Mouse (Mus musculus) C2C12 (cell line): ENCODE data around the gene Slc11a2. TPM values are rescaled to one million over a fixed set of nuclear protein-coding genes. Genes with fewer than 3 reads are reported as not detected.
A peak's percentile ranks its signal among the peaks of the same experiment; 100 is the strongest.
"Not testable (repeated sequence)": the region's sequence is repeated elsewhere in the genome, so short reads cannot be mapped to it uniquely, and the experiment has no call there.

Experiments
- H3K27me3 ChIP-seq: one replicate; pipeline ENCODE4 v1.6.1; 2011; ENCODE audit not compliant: control insufficient read depth, insufficient read depth, insufficient read length
- H3K36me3 ChIP-seq: one replicate; pipeline ENCODE4 v1.6.1; 2011; ENCODE audit not compliant: control insufficient read depth, insufficient read depth
- H3K4me3 ChIP-seq: one replicate; pipeline ENCODE4 v1.5.1; 2011; ENCODE audit warnings: mild to moderate bottlenecking, control low read depth; ENCODE audit not compliant: poor library complexity, insufficient read depth, severe bottlenecking
- H3K79me2 ChIP-seq: one replicate; pipeline ENCODE4 v1.6.1; 2011; ENCODE audit not compliant: control insufficient read depth, insufficient read depth
- H3K79me3 ChIP-seq: one replicate; pipeline ENCODE4 v1.6.1; 2011; ENCODE audit warnings: low read depth, control low read depth
- H3ac ChIP-seq: one replicate; pipeline ENCODE3; 2011; ENCODE audit warnings: low read depth; ENCODE audit not compliant: control insufficient read depth, insufficient read length
- CEBPB ChIP-seq: IDR thresholded peaks from one replicate; pipeline ENCODE4 v1.6.1; 2011; ENCODE audit warnings: low read depth, mild to moderate bottlenecking, control low read depth, moderate library complexity
- CTCF ChIP-seq: IDR thresholded peaks from one replicate; pipeline ENCODE4 v1.5.1; 2011; ENCODE audit not compliant: control insufficient read depth, insufficient read depth, insufficient read length
- FOSL1 ChIP-seq: IDR thresholded peaks from one replicate; pipeline ENCODE4 v1.8.0; 2011; ENCODE audit warnings: mild to moderate bottlenecking, low read length; ENCODE audit not compliant: poor library complexity, insufficient read depth, severe bottlenecking
- MAX ChIP-seq: IDR thresholded peaks from one replicate; pipeline ENCODE4 v1.6.1; 2011; ENCODE audit warnings: mild to moderate bottlenecking, control low read depth
- MYOD1 ChIP-seq: IDR thresholded peaks from one replicate; pipeline ENCODE4 v1.6.1; 2011; ENCODE audit warnings: low read depth; ENCODE audit not compliant: control insufficient read depth, insufficient read length
- MYOG ChIP-seq: IDR thresholded peaks from one replicate; pipeline ENCODE4 v1.6.1; 2011; ENCODE audit not compliant: control insufficient read depth, insufficient read length; ENCODE audit errors: extremely low read depth
- USF1 ChIP-seq: IDR thresholded peaks from one replicate; pipeline ENCODE4 v1.6.1; 2011; ENCODE audit warnings: low read depth, mild to moderate bottlenecking, control low read depth, moderate library complexity
- polyA plus RNA-seq: library from polyadenylated mRNA; unstranded; fragments of >200 nt; fragmentation: generic; extraction: Trizol; gene quantifications from one replicate; pipeline ENCODE4 v1.2.1, GENCODE M21; 2012; ENCODE audit warnings: missing spikeins

Slc11a2 gene
- polyA plus RNA-seq, 1 experiment: 34.3 TPM

DNA sequence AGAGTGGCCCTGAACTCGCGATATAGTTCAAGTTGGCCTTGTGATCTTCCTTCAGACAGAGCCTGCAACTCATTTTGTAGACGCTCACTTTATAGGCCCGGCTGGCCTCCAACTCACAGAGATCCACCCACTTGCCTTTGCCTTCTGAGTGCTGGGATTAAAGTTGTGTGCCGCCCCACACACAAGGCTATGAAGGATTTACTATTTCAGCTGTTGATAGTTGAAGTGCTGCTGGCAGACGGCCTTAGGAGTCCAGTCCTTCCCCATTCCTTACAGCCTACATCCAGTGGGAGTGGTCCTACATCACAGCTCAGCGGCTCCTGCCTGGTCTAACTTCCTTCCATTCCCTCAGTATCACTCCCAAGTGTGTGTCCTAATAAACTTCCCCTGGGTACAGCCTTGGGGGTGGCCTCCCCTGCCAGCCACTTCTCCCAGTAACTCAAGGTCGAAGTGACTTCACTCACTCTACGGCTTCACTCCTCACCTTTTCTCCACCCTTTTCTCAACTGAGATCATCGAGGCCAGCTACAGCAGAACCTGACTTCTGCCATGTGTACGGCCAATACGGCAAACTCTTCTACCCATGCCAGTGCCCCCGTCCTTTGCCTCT lies 3.5 kb upstream of the Slc11a2 start:
- TF ChIP-seq USF1 (no peak), MYOG (no peak), MYOD1 (no peak), CTCF (no peak), CEBPB (no peak)
- no peak overlapping the region for H3K4me3 ChIP-seq
- H3K36me3 ChIP-seq: no peaks in the 10 kb centered on the region
- no peaks in the 10 kb centered on the region for H3K79me2 ChIP-seq
- no peaks in the 10 kb centered on the region for H3K27me3 ChIP-seq
- H3K79me3 ChIP-seq: no peaks in the 10 kb centered on the region
- no peak overlapping the region for H3ac ChIP-seq

GRCm38 (mm10) chr15:100423916-100424315 lies 956 bp downstream of the Slc11a2 start:
- no peak overlapping the region for H3K4me3 ChIP-seq
- no peaks in the 10 kb centered on the region for H3K27me3 ChIP-seq
- H3K36me3 ChIP-seq: no peaks in the 10 kb centered on the region
- peaks cover 38% of the 10 kb centered on the region for H3K79me2 ChIP-seq
- no peak for TF ChIP-seq MYOD1
- no peak for TF ChIP-seq CEBPB
- TF ChIP-seq MYOG: no peak
- TF ChIP-seq CTCF: no peak
- TF ChIP-seq USF1: no peak
- H3ac ChIP-seq: peak overlapping the region; percentile 10
- H3K79me3 ChIP-seq: peaks cover 27% of the 10 kb centered on the region

DNA sequence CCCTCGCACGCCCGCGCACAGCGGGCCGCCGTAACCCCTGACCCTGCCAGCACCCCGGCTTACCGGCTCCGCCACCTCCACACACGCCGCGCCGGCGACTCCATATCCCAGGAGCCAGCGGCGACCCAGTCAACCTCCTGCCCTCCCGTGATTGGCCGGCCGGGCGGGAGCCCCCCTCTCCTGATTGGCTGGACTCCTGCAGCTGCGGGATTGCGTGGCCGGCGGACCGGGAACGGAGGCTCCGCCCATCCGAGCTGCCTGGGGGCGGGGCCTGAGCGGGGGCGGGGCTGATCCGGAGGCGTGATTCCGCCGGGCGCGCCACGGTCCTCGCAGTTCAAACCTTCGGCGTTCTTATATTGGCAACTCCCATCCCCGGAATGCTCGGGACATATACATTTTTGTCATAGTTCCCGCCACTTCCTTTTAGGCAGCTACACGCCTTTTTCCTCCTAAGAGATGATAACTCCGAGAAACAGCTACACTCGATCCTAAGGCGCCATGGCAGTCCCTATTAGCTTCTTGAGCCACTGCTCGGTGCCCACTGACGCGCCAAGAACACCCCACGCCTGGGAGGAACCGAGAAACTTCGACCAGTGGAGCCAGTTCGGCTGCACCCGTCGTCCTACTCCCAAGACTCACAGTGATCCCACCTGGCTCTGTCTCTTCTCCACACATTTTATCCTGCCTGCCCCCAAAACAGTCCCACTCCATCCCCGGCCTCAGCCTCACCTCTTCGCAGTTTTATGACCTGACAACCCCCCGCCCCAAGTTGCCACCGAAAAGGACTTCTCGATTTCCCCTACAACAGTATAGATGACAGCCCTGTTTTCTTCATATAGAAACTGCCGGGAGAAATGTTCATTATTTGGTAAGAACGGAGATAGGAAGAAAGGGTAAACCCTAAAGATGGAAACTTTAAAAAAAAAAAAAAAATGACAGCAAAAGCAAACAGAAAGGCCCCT lies 1.7 kb downstream of the Slc11a2 start:
- TF ChIP-seq USF1: no peak
- TF ChIP-seq MYOD1: no peak
- TF ChIP-seq FOSL1: no peak
- no peak for TF ChIP-seq CTCF
- TF ChIP-seq MYOG: no peak
- no peak for TF ChIP-seq MAX
- TF ChIP-seq CEBPB: no peak
- peak overlapping the region; percentile 92 for H3K4me3 ChIP-seq
- H3K36me3 ChIP-seq: no peaks in the 10 kb centered on the region
- H3ac ChIP-seq: peak overlapping the region; percentile 84
- H3K79me3 ChIP-seq: peaks cover 33% of the 10 kb centered on the region
- peaks cover 45% of the 10 kb centered on the region for H3K79me2 ChIP-seq
- no peaks in the 10 kb centered on the region for H3K27me3 ChIP-seq

- Histone ChIP-seq H3ac (peak overlapping the region; percentile 84), H3K79me3 (peaks cover 40% of the 10 kb centered on the region), H3K27me3 (no peaks in the 10 kb centered on the region), H3K36me3 (peaks cover 4% of the 10 kb centered on the region), H3K4me3 (peak overlapping the region; percentile 92), H3K79me2 (peaks cover 52% of the 10 kb centered on the region)
- TF ChIP-seq FOSL1 (no peak), USF1 (no peak), MAX (no peak), CTCF (no peak), MYOG (no peak), CEBPB (no peak), MYOD1 (no peak)
Measured at GRCm38 (mm10) chr15:100422476-100422875, 2.4 kb downstream of the Slc11a2 start.

- H3K36me3 ChIP-seq, H3K27me3 ChIP-seq: not testable (repeated sequence)
- Histone ChIP-seq H3ac (peak within 1 kb of the TSS; percentile 84), H3K79me2 (peaks cover 59% of the 10 kb centered on the region), H3K4me3 (peak within 1 kb of the TSS; percentile 92), H3K79me3 (peaks cover 45% of the 10 kb centered on the region)
Measured at GRCm38 (mm10) chr15:100421758-100422197, 3.1 kb downstream of the Slc11a2 start, which contains the start of gene Gm5475. Gene Gm5475 (plus strand): TSS chr15:100422147.
